Mouse (Mus musculus) ZHBTc4 (cell line): ENCODE data around the gene Plxnb1.

ENCODE experiments used
- DNase-seq: peaks from one replicate; pipeline ENCODE4 v3.0.0-alpha.2; 2011; ENCODE audit warnings: low read depth, low spot score

The Plxnb1 gene

GRCm38 (mm10) chr9:109130076-109130475 is 34.9 kb downstream of the Plxnb1 start:
- DNase-seq = no peak

GRCm38 (mm10) chr9:109140414-109140813 is 45.2 kb downstream of the Plxnb1 start:
- DNase-seq = peak; percentile 13

GRCm38 (mm10) chr9:109161941-109162340 is 66.8 kb downstream of the Plxnb1 start, which contains the start of gene Fbxw21:
Gene Fbxw21 (minus strand): TSS chr9:109162041.
- no peak for DNase-seq

GRCm38 (mm10) chr9:109167316-109167715 is 72.1 kb downstream of the Plxnb1 start:
- DNase-seq = peak; percentile 16
